8 mouse cellular contexts compared by ENCODE assay signal in genomic region chr11:58301837-58302754, GRCm38 (mm10). TPM values are rescaled to one million over a fixed set of nuclear protein-coding genes. Genes with fewer than 3 reads are reported as not detected.
A peak's percentile ranks its signal among the peaks of the same experiment; 100 is the strongest.
DNase-seq lines count a peak whose midpoint lies in the region; ATAC-seq lines count a peak whose summit lies in the region.

No protein-coding gene starts in this region.

- peak overlapping the region; percentile 58 for H3K4me2 ChIP-seq in hindbrain, embryonic 14.5 days (replicated peaks)

- DNase-seq in R1 (ENCODE audit: low read depth, low spot score), result peak; percentile 96
- DNase-seq in cerebellum, postnatal 25 days, result peak; percentile 97 to 100
- peak; percentile 100 for DNase-seq in frontal cortex, postnatal 25 days (ENCODE audit: low spot score in 2 of 2)
- peak; percentile 100 for DNase-seq in hindbrain, embryonic 14.5 days (ENCODE audit: low spot score)
- DNase-seq in layer of hippocampus, postnatal 36 days, result peak; percentile 99 to 100
- DNase-seq in lung, postnatal 36 days, result peak; percentile 97
- peak; percentile 98 for DNase-seq in retina, postnatal 1 day
- DNase-seq in urinary bladder, adult 18-20 months (ENCODE audit: low spot score in 2 of 2), result peak; percentile 96 to 99

- peak; percentile 92 for ATAC-seq in hindbrain, embryonic 14.5 days (ENCODE audit: low FRiP score)

- H3K36me3 ChIP-seq in hindbrain, embryonic 14.5 days (replicated peaks; ENCODE audit: control insufficient read depth, insufficient read depth), result no peaks in the 10 kb centered on the region

- under 1% methylated on average over 36 of the region's 36 CpGs for WGBS in hindbrain, embryonic 14.5 days

- peak overlapping the region; percentile 64 for H3K9ac ChIP-seq in hindbrain, embryonic 14.5 days

- H3K4me3 ChIP-seq in hindbrain, embryonic 14.5 days (replicated peaks; ENCODE audit: low read length), result peak overlapping the region; percentile 59

- no peaks in the 10 kb centered on the region for H3K27me3 ChIP-seq in hindbrain, embryonic 14.5 days (ENCODE audit: control insufficient read depth, insufficient read depth, low read length)

- H3K27ac ChIP-seq in hindbrain, embryonic 14.5 days, result peak overlapping the region; percentile 88

- H3K9me3 ChIP-seq in hindbrain, embryonic 14.5 days (ENCODE audit: control insufficient read depth, low read length), result no peaks in the 10 kb centered on the region

- peaks cover 10% of the 10 kb centered on the region for H3K4me1 ChIP-seq in hindbrain, embryonic 14.5 days (replicated peaks; ENCODE audit: control insufficient read depth, insufficient read depth, low read length)

RNA-seq across cellular contexts. Expression of gene Zfp692, which starts 4.8 kb away (rescaled TPM):
- 13.5 and 16.2 TPM in 2 replicates for polyA plus RNA-seq in hindbrain, embryonic 14.5 days (2014; fragmentation: Nextera tagmentation; extraction: Ambion mirVana)
- total RNA-seq in layer of hippocampus, postnatal 36 days (2021), result 10 to 100 TPM; 27.6 to 31.4 TPM

RNA-seq across cellular contexts. Expression of gene 4930438A08Rik, which starts 27.5 kb away (rescaled TPM):
- polyA plus RNA-seq in hindbrain, embryonic 14.5 days (2014; fragmentation: Nextera tagmentation; extraction: Ambion mirVana), result not detected in 2 replicates
- not detected for total RNA-seq in layer of hippocampus, postnatal 36 days (2021)

RNA-seq across cellular contexts. Expression of gene Zfp672, which starts 28.0 kb away (rescaled TPM):
- polyA plus RNA-seq in hindbrain, embryonic 14.5 days (2014; fragmentation: Nextera tagmentation; extraction: Ambion mirVana), result 38.3 and 44.3 TPM in 2 replicates
- 10 to 100 TPM; 44.0 to 51.2 TPM for total RNA-seq in layer of hippocampus, postnatal 36 days (2021)

RNA-seq across cellular contexts. Expression of gene Sh3bp5l, which starts 28.4 kb away (rescaled TPM):
- polyA plus RNA-seq in hindbrain, embryonic 14.5 days (2014; fragmentation: Nextera tagmentation; extraction: Ambion mirVana), result 34.3 and 36.5 TPM in 2 replicates
- 10 to 100 TPM; 50.3 to 52.9 TPM for total RNA-seq in layer of hippocampus, postnatal 36 days (2021)

Comparison
In these comparisons a context has a peak if more than half of its experiments do, and no peak if none do; other contexts are left out.
1. Peak in every context shown above with its lines: DNase-seq, ATAC-seq, H3K4me3 ChIP-seq and H3K27ac ChIP-seq.